Mouse (Mus musculus) myocyte (in vitro differentiated cells): ENCODE measurements around the gene Olfr1371. TPM values are rescaled to one million over a fixed set of nuclear protein-coding genes. Genes with fewer than 3 reads are reported as not detected.

Experiments
- H3K27me3 ChIP-seq: one replicate; pipeline ENCODE4 v1.6.1; 2011; ENCODE audit not compliant: control insufficient read depth, insufficient read depth, insufficient read length
- H3K36me3 ChIP-seq: one replicate; pipeline ENCODE4 v1.6.1; 2011; ENCODE audit not compliant: control insufficient read depth, insufficient read depth
- H3K4me2 ChIP-seq: one replicate; pipeline ENCODE4 v1.6.1; 2011; ENCODE audit warnings: low read depth, control low read depth
- H3K4me3 ChIP-seq: one replicate; pipeline ENCODE4 v1.5.1; 2011; ENCODE audit warnings: mild to moderate bottlenecking, control low read depth, moderate library complexity
- H3K79me2 ChIP-seq: one replicate; pipeline ENCODE4 v1.6.1; 2011; ENCODE audit not compliant: control insufficient read depth, insufficient read depth
- H3ac ChIP-seq: one replicate; pipeline ENCODE4 v1.6.1; 2011; ENCODE audit not compliant: control insufficient read depth, insufficient read length
- CEBPB ChIP-seq: IDR thresholded peaks from 2 replicates; pipeline ENCODE4 v1.6.1; 2011; ENCODE audit warnings: mild to moderate bottlenecking, moderate library complexity; ENCODE audit not compliant: poor library complexity, insufficient read depth, severe bottlenecking
- E2F4 ChIP-seq: IDR thresholded peaks from one replicate; pipeline ENCODE4 v1.6.1; 2011; ENCODE audit warnings: mild to moderate bottlenecking, control low read depth, moderate library complexity; ENCODE audit not compliant: insufficient read depth
- MAX ChIP-seq: IDR thresholded peaks from one replicate; pipeline ENCODE4 v1.6.1; 2011; ENCODE audit warnings: low read depth, mild to moderate bottlenecking, control low read depth
- MYOD1 ChIP-seq, 3 experiments: IDR thresholded peaks; one replicate each; pipeline ENCODE4 v1.6.1; 2011; ENCODE audit warnings: control low read depth in 2 of 3, low read depth in 2 of 3, mild to moderate bottlenecking in 2 of 3, moderate library complexity in 1 of 3; ENCODE audit not compliant: insufficient read length in 2 of 3, control insufficient read depth in 1 of 3
- MYOG ChIP-seq, 3 experiments: IDR thresholded peaks; one replicate each; pipeline ENCODE4 v1.6.1; 2011; ENCODE audit warnings: control low read depth in 2 of 3, low read depth in 2 of 3, mild to moderate bottlenecking in 2 of 3; ENCODE audit not compliant: insufficient read length in 2 of 3, control insufficient read depth in 1 of 3, insufficient read depth in 1 of 3
- POLR2A ChIP-seq: IDR thresholded peaks from one replicate; pipeline ENCODE4 v1.6.1; 2011; ENCODE audit warnings: low read depth, mild to moderate bottlenecking, control low read depth, moderate library complexity; ENCODE audit not compliant: insufficient read length
- POLR2AphosphoS2 ChIP-seq: IDR thresholded peaks from one replicate; pipeline ENCODE4 v1.6.1; 2011; ENCODE audit warnings: low read depth, control low read depth; ENCODE audit not compliant: insufficient read length
- REST ChIP-seq: IDR thresholded peaks from one replicate; pipeline ENCODE4 v1.6.1; 2011; ENCODE audit warnings: mild to moderate bottlenecking, control low read depth, moderate library complexity; ENCODE audit not compliant: insufficient read depth, insufficient read length
- SRF ChIP-seq: IDR thresholded peaks from one replicate; pipeline ENCODE4 v1.6.1; 2011; ENCODE audit warnings: low read depth; ENCODE audit not compliant: control insufficient read depth, insufficient read length
- TCF12 ChIP-seq: IDR thresholded peaks from one replicate; pipeline ENCODE4 v1.6.1; 2011; ENCODE audit warnings: mild to moderate bottlenecking, control low read depth; ENCODE audit not compliant: poor library complexity, insufficient read depth, severe bottlenecking
- TCF3 ChIP-seq: IDR thresholded peaks from one replicate; pipeline ENCODE4 v1.6.1; 2011; ENCODE audit warnings: low read depth, control low read depth; ENCODE audit not compliant: insufficient read length
- USF1 ChIP-seq: IDR thresholded peaks from one replicate; pipeline ENCODE4 v1.6.1; 2011; ENCODE audit warnings: low read depth, mild to moderate bottlenecking, control low read depth, moderate library complexity
- polyA plus RNA-seq: library from polyadenylated mRNA; unstranded; fragments of >200 nt; fragmentation: generic; extraction: Trizol; gene quantifications from one replicate; pipeline ENCODE4 v1.2.1, GENCODE M21; 2012; ENCODE audit warnings: missing spikeins

The Olfr1371 gene
- polyA plus RNA-seq, 1 experiment: not detected

- Histone ChIP-seq H3K27me3 (no peaks in the 10 kb centered on the region), H3ac (no peak overlapping the region), H3K4me2 (no peak overlapping the region), H3K4me3 (no peak overlapping the region), H3K79me2 (peaks cover 7% of the 10 kb centered on the region), H3K36me3 (no peaks in the 10 kb centered on the region)
- no peak for TF ChIP-seq USF1
- TF ChIP-seq POLR2AphosphoS2: no peak
- TF ChIP-seq TCF12: no peak
- no peak for TF ChIP-seq REST
- no peak for TF ChIP-seq TCF3
- TF ChIP-seq MAX: no peak
- no peak for TF ChIP-seq MYOG (IDR thresholded peaks at IDR 0.05; ENCODE audit: control insufficient read depth in 1 of 3, insufficient read depth in 1 of 3, insufficient read length in 2 of 3, low read depth in 2 of 3)
- no peak for TF ChIP-seq SRF
- no peak for TF ChIP-seq E2F4
- no peak for TF ChIP-seq CEBPB
- TF ChIP-seq POLR2A: no peak
- no peak for TF ChIP-seq MYOD1 (IDR thresholded peaks at IDR 0.05; ENCODE audit: control insufficient read depth in 1 of 3, insufficient read length in 2 of 3, low read depth in 2 of 3)
Measured at GRCm38 (mm10) chr11:52227466-52228226, 13.9 kb upstream of the Olfr1371 start.

- TF ChIP-seq POLR2AphosphoS2: no peak
- no peak for TF ChIP-seq E2F4
- TF ChIP-seq MAX: no peak
- no peak for TF ChIP-seq POLR2A
- TF ChIP-seq REST: no peak
- TF ChIP-seq TCF3: no peak
- no peak for TF ChIP-seq SRF
- no peak for TF ChIP-seq USF1
- TF ChIP-seq MYOG (IDR thresholded peaks at IDR 0.05; ENCODE audit: control insufficient read depth in 1 of 3, insufficient read depth in 1 of 3, insufficient read length in 2 of 3, low read depth in 2 of 3): no peak
- TF ChIP-seq TCF12: no peak
Measured at GRCm38 (mm10) chr11:52227053-52227452, 13.3 kb upstream of the Olfr1371 start.

GRCm38 (mm10) chr11:52225986-52226599 lies 12.3 kb upstream of the Olfr1371 start:
- no peak overlapping the region for H3K4me2 ChIP-seq
- H3K4me3 ChIP-seq: no peak overlapping the region
- no peaks in the 10 kb centered on the region for H3K36me3 ChIP-seq
- H3K79me2 ChIP-seq: no peaks in the 10 kb centered on the region
- no peaks in the 10 kb centered on the region for H3K27me3 ChIP-seq
- no peak overlapping the region for H3ac ChIP-seq
- TF ChIP-seq MAX (no peak), POLR2A (no peak), POLR2AphosphoS2 (no peak), REST (no peak), TCF12 (no peak), E2F4 (no peak), CEBPB (no peak), SRF (no peak), TCF3 (no peak)

More at GRCm38 (mm10) chr11:52227053-52227452, 13.3 kb upstream of the Olfr1371 start:
- no peak overlapping the region for H3K4me2 ChIP-seq
- peaks cover 1% of the 10 kb centered on the region for H3K79me2 ChIP-seq
- no peak overlapping the region for H3K4me3 ChIP-seq
- no peaks in the 10 kb centered on the region for H3K27me3 ChIP-seq
- H3K36me3 ChIP-seq: no peaks in the 10 kb centered on the region
- H3ac ChIP-seq: no peak overlapping the region

GRCm38 (mm10) chr11:52223968-52224682 lies 10.3 kb upstream of the Olfr1371 start:
- Histone ChIP-seq H3K4me3 (no peak overlapping the region), H3K4me2 (no peak overlapping the region), H3K79me2 (no peaks in the 10 kb centered on the region), H3ac (no peak overlapping the region), H3K36me3 (no peaks in the 10 kb centered on the region), H3K27me3 (no peaks in the 10 kb centered on the region)
- TF ChIP-seq POLR2A: no peak
- no peak for TF ChIP-seq MYOD1 (IDR thresholded peaks at IDR 0.05; ENCODE audit: control insufficient read depth in 1 of 3, insufficient read length in 2 of 3, low read depth in 2 of 3)
- TF ChIP-seq USF1: no peak
- TF ChIP-seq CEBPB: no peak
- no peak for TF ChIP-seq SRF
- no peak for TF ChIP-seq REST
- no peak for TF ChIP-seq E2F4
- TF ChIP-seq MYOG (IDR thresholded peaks at IDR 0.05; ENCODE audit: control insufficient read depth in 1 of 3, insufficient read depth in 1 of 3, insufficient read length in 2 of 3, low read depth in 2 of 3): no peak
- no peak for TF ChIP-seq TCF3
- TF ChIP-seq POLR2AphosphoS2: no peak
